Mouse (Mus musculus) heart, postnatal 14 days (tissue): ENCODE measurements at regions not wholly inside any gene's neighbourhood (a gene's known extent, or its start where the extent isn't known, plus 50 kb on each side); places are given as distances from the start of the nearest gene placed in this dataset.
"Not testable (repeated sequence)": the region's sequence is repeated elsewhere in the genome, so short reads cannot be mapped to it uniquely, and the experiment has no call there.

Experiments
- DNase-seq, 2 experiments: peaks; one replicate each; pipeline ENCODE4 v3.0.0; 2021 to 2022
- intact Hi-C: fragments of 180-260 bp; cut with DNase I; formaldehyde crosslinking; loops from one replicate; pipeline ENCODE4 v1.15.1; 2025

GRCm38 (mm10) chr2:116444163-116444562 lies 378.5 kb upstream of the Meis2 start:
- no peak for DNase-seq
- intact Hi-C loops: no loop called here

- DNase-seq: no peak
- intact Hi-C loops: no loop called here
Measured at GRCm38 (mm10) chr2:116440252-116440651, 374.6 kb upstream of the Meis2 start.

GRCm38 (mm10) chr2:116433481-116433880 lies 367.8 kb upstream of the Meis2 start:
- no peak for DNase-seq
- intact Hi-C loops: no loop called here

GRCm38 (mm10) chr2:116424131-116424530 lies 358.5 kb upstream of the Meis2 start:
- no peak for DNase-seq
- intact Hi-C loops: no loop called here

- intact Hi-C loops: no loop called here
- DNase-seq: peak; percentile 1 to 2
Measured at GRCm38 (mm10) chr2:116417428-116418195, 352.0 kb upstream of the Meis2 start.

GRCm38 (mm10) chr2:116415742-116416141 lies 350.1 kb upstream of the Meis2 start:
- no peak for DNase-seq
- intact Hi-C loops: no loop called here

GRCm38 (mm10) chr2:116402113-116402512 lies 336.5 kb upstream of the Meis2 start:
- no peak for DNase-seq
- intact Hi-C loops: no loop called here

- DNase-seq: no peak
- intact Hi-C loops: no loop called here
Measured at GRCm38 (mm10) chr2:116399966-116400365, 334.3 kb upstream of the Meis2 start.

- intact Hi-C loops: no loop called here
- no peak for DNase-seq
Measured at GRCm38 (mm10) chr2:116368811-116369210, 303.2 kb upstream of the Meis2 start.

- DNase-seq: no peak
- intact Hi-C loops: no loop called here
Measured at GRCm38 (mm10) chr2:116364136-116364535, 298.5 kb upstream of the Meis2 start.

GRCm38 (mm10) chr2:116358145-116358544 lies 292.5 kb upstream of the Meis2 start:
- intact Hi-C loops: no loop called here
- DNase-seq: no peak

- intact Hi-C loops: no loop called here
- DNase-seq: peak in 1 of 2 experiments; percentile 2
Measured at GRCm38 (mm10) chr2:116348530-116348914, 282.9 kb upstream of the Meis2 start.

- DNase-seq: no peak
- intact Hi-C loops: no loop called here
Measured at GRCm38 (mm10) chr2:116347827-116348529, 282.3 kb upstream of the Meis2 start.

- no peak for DNase-seq
- intact Hi-C loops: no loop called here
Measured at GRCm38 (mm10) chr2:116331801-116332200, 266.2 kb upstream of the Meis2 start.

- DNase-seq: no peak
- intact Hi-C loops: no loop called here
Measured at GRCm38 (mm10) chr2:116322039-116322770, 256.6 kb upstream of the Meis2 start.

GRCm38 (mm10) chr2:116299551-116299950 lies 233.9 kb upstream of the Meis2 start:
- intact Hi-C loops: no loop called here
- no peak for DNase-seq

- intact Hi-C loops: no loop called here
- DNase-seq: no peak
Measured at GRCm38 (mm10) chr2:116289886-116290285, 224.2 kb upstream of the Meis2 start.

GRCm38 (mm10) chr2:116243191-116243590 lies 177.6 kb upstream of the Meis2 start:
- intact Hi-C loops: not testable (repeated sequence)

GRCm38 (mm10) chr2:116236731-116237130 lies 171.1 kb upstream of the Meis2 start:
- DNase-seq: no peak
- intact Hi-C loops: no loop called here

More at GRCm38 (mm10) chr2:116243191-116243590, 177.6 kb upstream of the Meis2 start:
- not testable (repeated sequence) for DNase-seq

- no peak for DNase-seq
- intact Hi-C loops: no loop called here
Measured at GRCm38 (mm10) chr2:116232793-116233192, 167.2 kb upstream of the Meis2 start.

- DNase-seq: peak; percentile 4 to 35
- intact Hi-C loops: loop anchor here (5.0 to 10.0 kb wide), 2 partner anchors 518 to 606 kb away; no protein-coding TSS in a partner anchor
Measured at GRCm38 (mm10) chr2:116216418-116216817, 150.8 kb upstream of the Meis2 start.
